Mouse (Mus musculus): ENCODE data around the gene Gm17267. TPM values are rescaled to one million over a fixed set of nuclear protein-coding genes. Genes with fewer than 3 reads are reported as not detected.
"Not testable (repeated sequence)": the region's sequence is repeated elsewhere in the genome, so short reads cannot be mapped to it uniquely, and the experiment has no call there.

The Gm17267 gene
- polyA plus RNA-seq (2012; ENCODE audit: insufficient read depth, insufficient read length, low replicate concordance, missing spikeins): not detected in 2 replicates

GRCm38 (mm10) chrX:126017257-126017656 lies at the start of gene Gm17267:
Gene Gm17267, plus strand, starts transcription at chrX:126017557.
- not testable (repeated sequence) for H3K4me3 ChIP-seq (ENCODE audit: insufficient read depth, low read depth, low read length); H3K4me1 ChIP-seq (ENCODE audit: control insufficient read depth, insufficient read depth, low read length); H3K27ac ChIP-seq (ENCODE audit: insufficient read depth, low read depth, low read length)
- WGBS: no CpG with 5 or more reads among the region's 4 CpGs
